Comparison of ENCODE assay signal across 8 mouse cellular contexts in the genomic region with DNA sequence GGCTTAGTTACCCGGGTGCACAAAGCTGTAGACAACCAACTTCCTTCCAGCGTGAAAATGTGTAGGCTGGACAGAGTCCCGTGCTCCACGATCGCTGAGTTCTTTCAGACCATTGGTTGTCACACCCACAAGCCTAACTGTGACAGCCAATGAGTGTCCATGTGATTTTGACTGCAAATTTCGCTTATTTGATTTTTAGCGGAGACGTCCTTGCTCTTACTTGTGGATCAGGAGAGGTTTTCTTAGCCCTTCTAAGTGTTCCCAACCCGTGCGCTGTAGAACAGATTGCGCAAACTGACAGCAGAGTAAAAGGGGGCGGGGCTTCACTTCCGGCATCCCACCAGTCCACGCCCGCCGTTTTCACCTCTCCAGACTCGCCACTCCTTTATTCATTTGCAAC. TPM values are rescaled to one million over a fixed set of nuclear protein-coding genes. Genes with fewer than 3 reads are reported as not detected.
DNase-seq lines count a peak whose midpoint lies in the region; ATAC-seq and TF ChIP-seq lines count a peak whose summit lies in the region.

No protein-coding gene starts in this region.

- H3K9me3 ChIP-seq in limb, embryonic 14.5 days (ENCODE audit: control insufficient read depth, low read length) = no peaks in the 10 kb centered on the region
- H3K9me3 ChIP-seq in midbrain, embryonic 12.5 days = no peaks in the 10 kb centered on the region

- peak overlapping the region; percentile 24 for H3K4me3 ChIP-seq in limb, embryonic 14.5 days (replicated peaks; ENCODE audit: low read length)
- peak overlapping the region; percentile 34 for H3K4me3 ChIP-seq in midbrain, embryonic 12.5 days

- TF ChIP-seq POLR2A in limb, embryonic 14.5 days (IDR thresholded peaks at IDR 0.05; ENCODE audit: borderline replicate concordance, extremely low read depth, insufficient read depth, insufficient read length) = no peak

- WGBS in limb, embryonic 14.5 days = 6% methylated on average over 17 of the region's 17 CpGs
- 3% methylated on average over 17 of the region's 17 CpGs for whole genome bisulfite sequencing in midbrain, embryonic 12.5 days

- no peak overlapping the region for H3K9ac ChIP-seq in limb, embryonic 14.5 days (ENCODE audit: low read depth, low read length, severe bottlenecking)
- no peak overlapping the region for H3K9ac ChIP-seq in midbrain, embryonic 12.5 days (replicated peaks)

- peaks cover 3% of the 10 kb centered on the region; the same call in 1 of the 2 replicates for H3K4me1 ChIP-seq in limb, embryonic 14.5 days (ENCODE audit: control insufficient read depth, insufficient read depth, low read length)
- 0 out of 2 replicates have a peak, but pooled peaks cover 4% of the 10 kb centered on the region for H3K4me1 ChIP-seq in midbrain, embryonic 12.5 days

- H3K27me3 ChIP-seq in limb, embryonic 14.5 days (ENCODE audit: control insufficient read depth, insufficient read depth, low read length) = peaks cover 18% of the 10 kb centered on the region; the same call in 1 of the 2 replicates
- peaks cover 42% of the 10 kb centered on the region for H3K27me3 ChIP-seq in midbrain, embryonic 12.5 days

- no peak overlapping the region for H3K27ac ChIP-seq in limb, embryonic 14.5 days (replicated peaks; ENCODE audit: low read depth, low read length)
- H3K27ac ChIP-seq in midbrain, embryonic 12.5 days (replicated peaks) = no peak overlapping the region

- H3K36me3 ChIP-seq in limb, embryonic 14.5 days (ENCODE audit: control insufficient read depth, insufficient read depth, low read length) = no peaks in the 10 kb centered on the region
- no peaks in the 10 kb centered on the region for H3K36me3 ChIP-seq in midbrain, embryonic 12.5 days

- ATAC-seq in hematopoietic stem cell, adult 5-6 weeks (replicated peaks in 1 of 2; ENCODE audit: insufficient read depth in 1 of 2, low FRiP score in 2 of 2, low TSS enrichment in 1 of 2, low read depth in 1 of 2, poor library complexity in 2 of 2, severe bottlenecking in 2 of 2) = peak; percentile 35 to 61; a peak in 3 of 4 replicates
- peak; percentile 66; the same call in 1 of the 2 replicates for ATAC-seq in limb, embryonic 14.5 days (ENCODE audit: low FRiP score, low read depth)
- peak; percentile 76 for ATAC-seq in midbrain, embryonic 12.5 days (ENCODE audit: low FRiP score, low read depth)

- DNase-seq in right cerebral cortex, postnatal 10 days (ENCODE audit: low spot score in 2 of 2) = peak; percentile 35
- no peak for DNase-seq in right cerebral cortex, postnatal 14 days
- peak; percentile 49 for DNase-seq in embryo, embryonic 11 days
- peak; percentile 25 for DNase-seq in limb, embryonic 14.5 days (ENCODE audit: low spot score)
- peak; percentile 76 for DNase-seq in thymus, postnatal 4 days
- DNase-seq in frontal cortex, postnatal 36 days (ENCODE audit: low spot score in 2 of 2) = no peak

- H3K4me2 ChIP-seq in limb, embryonic 14.5 days (replicated peaks; ENCODE audit: low read depth, low read length, severe bottlenecking) = peak overlapping the region; percentile 51
- peak overlapping the region; percentile 53 for H3K4me2 ChIP-seq in midbrain, embryonic 12.5 days (replicated peaks)

RNA-seq across cellular contexts. Expression of a gene that starts 4.6 kb away (rescaled TPM):
- not detected in 2 replicates for total RNA-seq in hematopoietic stem cell, adult 5-6 weeks (2017)
- polyA plus RNA-seq in limb, embryonic 14.5 days (2012; rRNA removed) = 41.2 and 46.2 TPM in 2 replicates
- polyA plus RNA-seq in limb, embryonic 14.5 days (2014; fragmentation: Nextera tagmentation; extraction: Ambion mirVana) = 44.6 and 50.5 TPM in 2 replicates
- polyA plus RNA-seq in midbrain, embryonic 12.5 days (2016; fragmentation: Nextera tagmentation; extraction: Ambion mirVana) = 7.4 and 8.1 TPM in 2 replicates

RNA-seq across cellular contexts. Expression of a gene that starts 45.5 kb away (rescaled TPM):
- total RNA-seq in hematopoietic stem cell, adult 5-6 weeks (2017) = not detected in 2 replicates
- 0.12 TPM in 1 of 2 replicates, not detected in the other for polyA plus RNA-seq in limb, embryonic 14.5 days (2012; rRNA removed)
- polyA plus RNA-seq in limb, embryonic 14.5 days (2014; fragmentation: Nextera tagmentation; extraction: Ambion mirVana) = not detected in 2 replicates
- polyA plus RNA-seq in midbrain, embryonic 12.5 days (2016; fragmentation: Nextera tagmentation; extraction: Ambion mirVana) = not detected in 2 replicates

RNA-seq across cellular contexts. Expression of a gene that starts 45.5 kb away (rescaled TPM):
- total RNA-seq in hematopoietic stem cell, adult 5-6 weeks (2017) = 7.6 and 24.3 TPM in 2 replicates
- polyA plus RNA-seq in limb, embryonic 14.5 days (2012; rRNA removed) = 38.4 and 39.1 TPM in 2 replicates
- polyA plus RNA-seq in limb, embryonic 14.5 days (2014; fragmentation: Nextera tagmentation; extraction: Ambion mirVana) = 36.1 and 43.1 TPM in 2 replicates
- polyA plus RNA-seq in midbrain, embryonic 12.5 days (2016; fragmentation: Nextera tagmentation; extraction: Ambion mirVana) = 58.9 and 60.1 TPM in 2 replicates

Comparison
In these comparisons a context has a peak if more than half of its experiments do, and no peak if none do; other contexts are left out.
1. DNase-seq: peak in right cerebral cortex, postnatal 10 days (2 of 2), embryo, embryonic 11 days (single experiment), limb, embryonic 14.5 days (single experiment) and thymus, postnatal 4 days (single experiment); none in right cerebral cortex, postnatal 14 days (single experiment) and frontal cortex, postnatal 36 days (0 of 2).
2. Peak in every context shown above with its lines, with median percentiles within 50 percentile points of each other: ATAC-seq.